Mouse (Mus musculus): ENCODE data around the gene G430095P16Rik. TPM values are rescaled to one million over a fixed set of nuclear protein-coding genes. Genes with fewer than 3 reads are reported as not detected.

G430095P16Rik gene
- polyA plus RNA-seq, 1 experiment, result 1.0 TPM

DNA sequence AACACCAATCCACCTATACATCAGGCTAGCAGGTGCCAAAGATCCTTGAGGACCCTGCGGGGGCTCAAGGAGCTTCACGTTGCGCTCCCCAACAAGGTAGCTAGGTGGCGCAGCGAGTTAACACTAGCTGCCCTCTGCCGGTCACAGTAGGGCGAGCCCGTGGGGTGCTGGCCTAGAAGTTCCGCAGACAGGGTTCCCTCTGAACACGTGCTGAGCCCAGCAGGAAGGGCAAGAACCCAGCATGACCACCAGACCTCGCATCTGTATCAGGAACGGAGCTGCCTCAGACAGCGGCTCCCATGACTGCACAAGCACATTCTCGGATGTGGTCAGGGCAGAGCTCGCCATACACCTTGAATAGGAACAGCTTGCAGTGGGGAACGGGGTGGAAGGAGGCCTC is 14.8 kb downstream of the G430095P16Rik start:
- TF ChIP-seq CTCF (IDR thresholded peaks at IDR 0.05; ENCODE audit: low read depth, low read length), result peak; percentile 94
- no peak for TF ChIP-seq POLR2A (IDR thresholded peaks at IDR 0.05; ENCODE audit: borderline replicate concordance, low read depth, low read length)
- Histone ChIP-seq H3K27ac (ENCODE audit: insufficient read depth, low read depth, low read length) (no peak overlapping the region), H3K4me3 (ENCODE audit: insufficient read depth, low read length) (no peak overlapping the region), H3K4me1 (ENCODE audit: control insufficient read depth, insufficient read depth, low read length) (peaks cover 7% of the 10 kb centered on the region)

DNA sequence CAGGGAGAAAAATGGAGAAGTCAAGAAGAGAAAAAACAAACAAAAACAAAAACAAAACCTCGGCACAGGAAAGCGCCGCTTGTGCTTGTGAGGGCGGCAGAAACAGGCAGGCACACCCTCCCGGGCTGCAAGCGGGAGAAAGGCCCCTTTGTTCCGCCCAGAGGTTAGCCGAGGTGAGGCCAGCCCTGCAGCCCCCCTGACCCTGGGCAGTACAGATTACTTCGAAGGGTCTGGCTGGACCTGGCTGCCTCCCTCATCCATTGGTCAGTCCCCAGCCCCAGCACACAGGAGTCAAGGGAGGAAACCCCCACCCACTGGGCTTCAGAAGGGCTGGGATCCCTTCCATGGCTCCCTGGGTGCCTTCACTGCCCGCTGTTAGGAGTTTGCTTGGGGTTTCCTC is 15.5 kb downstream of the G430095P16Rik start:
- Histone ChIP-seq H3K27ac (ENCODE audit: insufficient read depth, low read depth, low read length) (no peak overlapping the region), H3K4me3 (ENCODE audit: insufficient read depth, low read length) (no peak overlapping the region), H3K4me1 (ENCODE audit: control insufficient read depth, insufficient read depth, low read length) (peaks cover 8% of the 10 kb centered on the region)
- TF ChIP-seq POLR2A (IDR thresholded peaks at IDR 0.05; ENCODE audit: borderline replicate concordance, low read depth, low read length) (no peak), CTCF (IDR thresholded peaks at IDR 0.05; ENCODE audit: low read depth, low read length) (no peak)

GRCm38 (mm10) chr8:84738715-84739400 is 16.1 kb downstream of the G430095P16Rik start:
- Histone ChIP-seq H3K27ac (ENCODE audit: insufficient read depth, low read depth, low read length) (no peak overlapping the region), H3K4me3 (ENCODE audit: insufficient read depth, low read length) (no peak overlapping the region), H3K4me1 (ENCODE audit: control insufficient read depth, insufficient read depth, low read length) (peaks cover 13% of the 10 kb centered on the region)
- TF ChIP-seq POLR2A (IDR thresholded peaks at IDR 0.05; ENCODE audit: borderline replicate concordance, low read depth, low read length) (no peak), CTCF (IDR thresholded peaks at IDR 0.05; ENCODE audit: low read depth, low read length) (no peak)

GRCm38 (mm10) chr8:84739401-84739742 is 16.6 kb downstream of the G430095P16Rik start:
- peaks cover 18% of the 10 kb centered on the region for H3K4me1 ChIP-seq (ENCODE audit: control insufficient read depth, insufficient read depth, low read length)
- no peak overlapping the region for H3K4me3 ChIP-seq (ENCODE audit: insufficient read depth, low read length)
- TF ChIP-seq POLR2A (IDR thresholded peaks at IDR 0.05; ENCODE audit: borderline replicate concordance, low read depth, low read length), result no peak
- H3K27ac ChIP-seq (ENCODE audit: insufficient read depth, low read depth, low read length), result no peak overlapping the region

GRCm38 (mm10) chr8:84740895-84741843 is 18.4 kb downstream of the G430095P16Rik start:
- Histone ChIP-seq H3K27ac (ENCODE audit: insufficient read depth, low read depth, low read length) (no peak overlapping the region), H3K4me3 (ENCODE audit: insufficient read depth, low read length) (no peak overlapping the region), H3K4me1 (ENCODE audit: control insufficient read depth, insufficient read depth, low read length) (peaks cover 31% of the 10 kb centered on the region)
- TF ChIP-seq POLR2A (IDR thresholded peaks at IDR 0.05; ENCODE audit: borderline replicate concordance, low read depth, low read length) (no peak), CTCF (IDR thresholded peaks at IDR 0.05; ENCODE audit: low read depth, low read length) (no peak)

DNA sequence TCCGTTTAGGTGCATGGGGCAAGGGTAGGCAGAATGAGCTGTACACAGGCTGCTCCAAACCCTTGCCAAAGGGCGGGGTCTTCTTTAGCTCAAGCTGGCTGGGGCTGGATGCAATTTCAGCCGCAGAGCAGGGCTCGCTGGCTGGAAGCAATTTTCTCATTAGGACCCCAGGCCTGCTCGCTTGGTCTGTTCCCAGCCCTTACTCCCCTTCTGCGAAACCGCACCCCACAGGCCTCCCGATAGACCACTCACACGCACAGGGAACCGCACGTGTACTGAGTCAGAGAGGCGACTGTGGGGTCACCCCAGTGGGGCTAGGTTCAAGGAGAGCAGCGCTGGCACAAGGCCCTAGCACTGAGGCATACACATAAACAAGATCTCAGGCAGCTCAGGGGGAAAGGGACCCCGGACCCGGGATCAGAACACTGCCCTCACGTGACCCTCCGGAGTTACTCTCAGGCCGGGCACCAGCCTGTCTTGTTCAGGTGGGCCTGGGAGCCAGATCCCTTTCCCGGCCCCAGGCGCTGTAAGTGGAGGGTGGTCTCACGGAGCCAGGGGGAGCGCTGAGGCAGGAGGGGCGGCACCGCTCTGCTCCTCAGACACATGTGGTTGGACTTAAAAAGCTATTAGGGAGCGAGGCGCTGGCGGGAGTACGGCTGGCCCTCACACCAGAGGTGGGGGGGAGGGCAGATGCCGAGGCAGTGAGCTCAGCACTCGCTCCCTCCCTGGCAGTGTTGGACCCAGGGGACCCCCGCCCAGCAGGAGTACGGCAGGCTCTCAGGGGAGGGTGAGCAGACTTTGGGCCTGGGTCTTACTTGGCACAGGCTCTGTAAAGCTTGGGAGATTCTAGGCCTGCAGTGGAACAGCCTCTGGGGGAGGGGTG is 19.6 kb downstream of the G430095P16Rik start:
- no peak for TF ChIP-seq CTCF (IDR thresholded peaks at IDR 0.05; ENCODE audit: low read depth, low read length)
- no peak for TF ChIP-seq POLR2A (IDR thresholded peaks at IDR 0.05; ENCODE audit: borderline replicate concordance, low read depth, low read length)
- Histone ChIP-seq H3K27ac (ENCODE audit: insufficient read depth, low read depth, low read length) (no peak overlapping the region), H3K4me1 (ENCODE audit: control insufficient read depth, insufficient read depth, low read length) (peaks cover 31% of the 10 kb centered on the region), H3K4me3 (ENCODE audit: insufficient read depth, low read length) (no peak overlapping the region)

DNA sequence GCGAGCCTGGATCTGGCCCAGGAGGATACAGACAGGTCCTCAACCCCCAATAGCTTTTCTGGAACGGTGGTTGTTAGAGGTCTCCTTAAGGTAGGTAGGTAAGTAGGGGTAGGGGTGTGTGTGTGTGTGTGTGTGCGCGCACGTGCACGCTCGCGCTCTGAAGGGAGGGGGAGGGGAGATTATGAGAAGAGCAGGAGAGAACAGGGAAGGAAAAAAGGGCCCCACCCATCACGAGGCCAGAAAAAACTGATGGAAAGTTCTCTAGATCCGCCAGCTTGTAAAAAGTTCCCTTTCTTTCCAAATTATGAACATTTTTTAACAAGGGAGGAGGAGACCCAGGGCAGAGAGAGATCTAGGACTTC is 20.2 kb downstream of the G430095P16Rik start:
- Histone ChIP-seq H3K4me3 (ENCODE audit: insufficient read depth, low read length) (no peak overlapping the region), H3K27ac (ENCODE audit: insufficient read depth, low read depth, low read length) (no peak overlapping the region), H3K4me1 (ENCODE audit: control insufficient read depth, insufficient read depth, low read length) (peaks cover 27% of the 10 kb centered on the region)
- TF ChIP-seq CTCF (IDR thresholded peaks at IDR 0.05; ENCODE audit: low read depth, low read length), result no peak
- TF ChIP-seq POLR2A (IDR thresholded peaks at IDR 0.05; ENCODE audit: borderline replicate concordance, low read depth, low read length), result no peak

DNA sequence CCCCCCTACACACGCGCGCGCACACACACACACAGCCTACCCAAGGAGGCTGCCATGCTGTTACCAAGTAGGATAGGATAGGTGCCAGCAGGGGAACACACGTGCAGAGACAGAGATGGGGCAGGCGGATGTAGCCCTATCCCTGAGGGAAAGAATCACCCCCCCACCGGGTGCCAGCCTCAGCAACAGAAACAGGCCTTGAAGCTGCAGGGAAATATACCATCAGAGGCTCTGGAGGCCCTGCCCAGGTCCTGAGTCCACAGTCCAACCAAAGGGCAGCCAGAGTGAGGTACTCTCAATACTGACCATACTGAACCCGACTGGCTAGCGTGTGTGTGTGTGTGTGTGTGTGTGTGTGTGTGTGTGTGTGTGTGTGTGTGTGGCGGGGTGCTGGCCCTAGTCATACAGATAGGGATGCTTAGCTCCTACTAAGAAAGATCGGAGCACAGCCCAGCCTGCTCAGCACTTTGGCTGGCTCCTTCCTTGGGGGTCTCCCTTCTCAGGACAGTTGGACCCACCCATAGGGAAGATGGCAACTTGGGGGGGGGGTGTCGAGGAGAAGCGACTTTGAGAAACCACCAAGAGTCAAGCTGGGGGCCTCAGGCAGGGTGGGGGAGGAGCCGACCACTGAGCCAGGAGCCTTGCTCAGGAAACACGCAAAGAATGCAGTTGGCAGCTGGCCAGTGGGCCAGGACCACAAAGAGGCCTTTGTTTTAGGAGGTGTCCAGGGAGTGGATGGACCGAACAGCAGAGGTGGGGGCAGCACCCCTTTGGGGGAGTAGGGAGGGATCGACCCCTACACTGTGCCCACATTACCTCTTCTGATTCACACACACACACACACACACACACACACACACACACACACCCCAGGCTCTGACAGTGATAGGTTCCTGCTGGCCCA is 21.0 kb downstream of the G430095P16Rik start:
- Histone ChIP-seq H3K4me1 (ENCODE audit: control insufficient read depth, insufficient read depth, low read length) (peaks cover 27% of the 10 kb centered on the region), H3K4me3 (ENCODE audit: insufficient read depth, low read length) (no peak overlapping the region), H3K27ac (ENCODE audit: insufficient read depth, low read depth, low read length) (no peak overlapping the region)
- TF ChIP-seq POLR2A (IDR thresholded peaks at IDR 0.05; ENCODE audit: borderline replicate concordance, low read depth, low read length) (no peak), CTCF (IDR thresholded peaks at IDR 0.05; ENCODE audit: low read depth, low read length) (no peak)

All from bone marrow macrophage, adult 2 months (primary cell).